Mouse (Mus musculus) heart, postnatal 0 days (tissue): ENCODE data around the gene Necap2.

Experiments
- CTCF ChIP-seq: IDR thresholded peaks from 2 replicates; pipeline ENCODE4 v1.5.1; 2016; ENCODE audit warnings: antibody characterized with exemption, control low read depth, low read depth
- EP300 ChIP-seq: IDR thresholded peaks from 2 replicates; pipeline ENCODE4 v1.6.1; 2016; ENCODE audit warnings: antibody characterized with exemption, low read depth

- TF ChIP-seq CTCF (no peak), EP300 (no peak)
These were observed 56.6 kb downstream of the Necap2 start for GRCm38 (mm10) chr4:141021614-141021929.
